Mouse (Mus musculus): ENCODE data around the gene Slc26a10. TPM values are rescaled to one million over a fixed set of nuclear protein-coding genes. Genes with fewer than 3 reads are reported as not detected.

Slc26a10 gene
- polyA plus RNA-seq, 1 experiment, result 0.85 TPM

GRCm38 (mm10) chr10:127199068-127199467 lies 18.6 kb upstream of the Slc26a10 start:
- Histone ChIP-seq H3K4me1 (ENCODE audit: control insufficient read depth, insufficient read depth, insufficient read length, low read length) (no peaks in the 10 kb centered on the region; the same call in 1 of the 2 replicates), H3K36me3 (ENCODE audit: control insufficient read depth, insufficient read depth, low read length) (peaks cover 44% of the 10 kb centered on the region), H3K27ac (ENCODE audit: insufficient read depth, low read depth, low read length) (no peak overlapping the region), H3K4me3 (ENCODE audit: low read depth, low read length) (no peak overlapping the region), H3K27me3 (ENCODE audit: control insufficient read depth, insufficient read depth, low read length) (no peaks in the 10 kb centered on the region)
- no peak for TF ChIP-seq POLR2A (IDR thresholded peaks at IDR 0.05; ENCODE audit: low read depth, low read length)
- TF ChIP-seq CTCF (IDR thresholded peaks at IDR 0.05; ENCODE audit: extremely low read depth, insufficient read length, insufficient replicate concordance, low read depth, low read length), result no peak
- WGBS, result 86% methylated on average over 5 of the region's 5 CpGs

GRCm38 (mm10) chr10:127198492-127198891 lies 18.0 kb upstream of the Slc26a10 start:
- Histone ChIP-seq H3K27ac (ENCODE audit: insufficient read depth, low read depth, low read length) (no peak overlapping the region), H3K4me3 (ENCODE audit: low read depth, low read length) (no peak overlapping the region), H3K36me3 (ENCODE audit: control insufficient read depth, insufficient read depth, low read length) (peaks cover 41% of the 10 kb centered on the region), H3K27me3 (ENCODE audit: control insufficient read depth, insufficient read depth, low read length) (no peaks in the 10 kb centered on the region), H3K4me1 (ENCODE audit: control insufficient read depth, insufficient read depth, insufficient read length, low read length) (no peaks in the 10 kb centered on the region; the same call in 1 of the 2 replicates)
- no peak for TF ChIP-seq CTCF (IDR thresholded peaks at IDR 0.05; ENCODE audit: extremely low read depth, insufficient read length, insufficient replicate concordance, low read depth, low read length)
- TF ChIP-seq POLR2A (IDR thresholded peaks at IDR 0.05; ENCODE audit: low read depth, low read length), result no peak
- WGBS, result 56% methylated on average over 2 of the region's 2 CpGs

GRCm38 (mm10) chr10:127197505-127198110 lies 17.2 kb upstream of the Slc26a10 start:
- H3K36me3 ChIP-seq (ENCODE audit: control insufficient read depth, insufficient read depth, low read length), result peaks cover 34% of the 10 kb centered on the region
- no peak for TF ChIP-seq POLR2A (IDR thresholded peaks at IDR 0.05; ENCODE audit: low read depth, low read length)
- TF ChIP-seq CTCF (IDR thresholded peaks at IDR 0.05; ENCODE audit: extremely low read depth, insufficient read length, insufficient replicate concordance, low read depth, low read length), result no peak
- no peak overlapping the region for H3K27ac ChIP-seq (ENCODE audit: insufficient read depth, low read depth, low read length)
- H3K4me1 ChIP-seq (ENCODE audit: control insufficient read depth, insufficient read depth, insufficient read length, low read length), result no peaks in the 10 kb centered on the region; the same call in 1 of the 2 replicates
- H3K27me3 ChIP-seq (ENCODE audit: control insufficient read depth, insufficient read depth, low read length), result no peaks in the 10 kb centered on the region
- 79% methylated on average over 11 of the region's 11 CpGs for WGBS
- H3K4me3 ChIP-seq (ENCODE audit: low read depth, low read length), result no peak overlapping the region

- Histone ChIP-seq H3K27ac (ENCODE audit: insufficient read depth, low read depth, low read length) (no peak overlapping the region), H3K27me3 (ENCODE audit: control insufficient read depth, insufficient read depth, low read length) (no peaks in the 10 kb centered on the region), H3K4me1 (ENCODE audit: control insufficient read depth, insufficient read depth, insufficient read length, low read length) (no peaks in the 10 kb centered on the region; the same call in 1 of the 2 replicates), H3K36me3 (ENCODE audit: control insufficient read depth, insufficient read depth, low read length) (peaks cover 30% of the 10 kb centered on the region), H3K4me3 (ENCODE audit: low read depth, low read length) (no peak overlapping the region)
- TF ChIP-seq CTCF (IDR thresholded peaks at IDR 0.05; ENCODE audit: extremely low read depth, insufficient read length, insufficient replicate concordance, low read depth, low read length), result no peak
- no peak for TF ChIP-seq POLR2A (IDR thresholded peaks at IDR 0.05; ENCODE audit: low read depth, low read length)
- WGBS, result 87% methylated on average over 8 of the region's 8 CpGs
Measured at GRCm38 (mm10) chr10:127197104-127197503, 16.7 kb upstream of the Slc26a10 start.

DNA sequence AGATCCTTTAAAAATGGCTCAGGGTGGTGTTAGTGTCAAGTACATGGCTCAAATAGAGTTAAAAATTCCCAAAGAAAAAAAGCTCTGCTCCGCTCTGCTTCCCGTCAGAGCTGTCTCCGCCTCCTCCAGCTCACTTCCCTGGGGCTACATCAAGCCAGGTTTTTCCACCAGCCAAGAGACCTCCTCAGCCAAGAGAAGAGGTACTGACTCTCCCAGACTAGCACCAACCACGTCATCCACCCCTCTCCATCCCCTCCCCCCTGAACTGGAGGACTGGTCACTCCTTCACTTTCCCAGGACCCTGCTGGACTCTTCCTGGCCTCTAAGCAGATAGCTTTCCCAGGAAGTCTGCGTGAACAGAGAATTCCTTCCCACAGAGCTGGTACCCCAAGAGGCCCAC lies 15.9 kb upstream of the Slc26a10 start:
- TF ChIP-seq CTCF (IDR thresholded peaks at IDR 0.05; ENCODE audit: extremely low read depth, insufficient read length, insufficient replicate concordance, low read depth, low read length), result no peak
- no peak for TF ChIP-seq POLR2A (IDR thresholded peaks at IDR 0.05; ENCODE audit: low read depth, low read length)
- peak overlapping the region; percentile 68 for H3K4me3 ChIP-seq (ENCODE audit: low read depth, low read length)
- H3K4me1 ChIP-seq (ENCODE audit: control insufficient read depth, insufficient read depth, insufficient read length, low read length), result no peaks in the 10 kb centered on the region; the same call in 1 of the 2 replicates
- no peak overlapping the region for H3K27ac ChIP-seq (ENCODE audit: insufficient read depth, low read depth, low read length)
- WGBS, result 22% methylated on average over 5 of the region's 5 CpGs
- H3K27me3 ChIP-seq (ENCODE audit: control insufficient read depth, insufficient read depth, low read length), result no peaks in the 10 kb centered on the region
- peaks cover 29% of the 10 kb centered on the region for H3K36me3 ChIP-seq (ENCODE audit: control insufficient read depth, insufficient read depth, low read length)

GRCm38 (mm10) chr10:127195328-127196129 lies 15.1 kb upstream of the Slc26a10 start, which contains the start of gene Dtx3:
Gene Dtx3 (minus strand): TSS chr10:127195728.
- WGBS, result 1% methylated on average over 47 of the region's 47 CpGs
- no peaks in the 10 kb centered on the region; the same call in 1 of the 2 replicates for H3K4me1 ChIP-seq (ENCODE audit: control insufficient read depth, insufficient read depth, insufficient read length, low read length)
- peaks cover 24% of the 10 kb centered on the region for H3K36me3 ChIP-seq (ENCODE audit: control insufficient read depth, insufficient read depth, low read length)
- peak within 1 kb of the TSS; percentile 68 for H3K4me3 ChIP-seq (ENCODE audit: low read depth, low read length)
- H3K27ac ChIP-seq (ENCODE audit: insufficient read depth, low read depth, low read length), result peak within 1 kb of the TSS; percentile 50
- no peaks in the 10 kb centered on the region; the same call in 1 of the 2 replicates for H3K27me3 ChIP-seq (ENCODE audit: control insufficient read depth, insufficient read depth, low read length)
- TF ChIP-seq CTCF (IDR thresholded peaks at IDR 0.05; ENCODE audit: extremely low read depth, insufficient read length, insufficient replicate concordance, low read depth, low read length), result no peak
- no peak for TF ChIP-seq POLR2A (IDR thresholded peaks at IDR 0.05; ENCODE audit: low read depth, low read length)
